Mouse (Mus musculus): ENCODE data around the gene Ushbp1.
"Not testable (repeated sequence)": the region's sequence is repeated elsewhere in the genome, so short reads cannot be mapped to it uniquely, and the experiment has no call there.

Ushbp1 gene

GRCm38 (mm10) chr8:71395629-71396028, at the start of gene Ushbp1:
TSS of gene Ushbp1 (minus strand) at chr8:71395802.
- DNase-seq (ENCODE audit: low spot score): no peak

GRCm38 (mm10) chr8:71445096-71445495, 49.5 kb upstream of the Ushbp1 start:
- DNase-seq (ENCODE audit: low spot score): no peak

- no peak for DNase-seq (ENCODE audit: low spot score)
Measured at GRCm38 (mm10) chr8:71441404-71441803, 45.8 kb upstream of the Ushbp1 start.

GRCm38 (mm10) chr8:71437041-71437440, 41.4 kb upstream of the Ushbp1 start:
- no peak for DNase-seq (ENCODE audit: low spot score)

GRCm38 (mm10) chr8:71432935-71433334, 37.3 kb upstream of the Ushbp1 start:
- not testable (repeated sequence) for DNase-seq (ENCODE audit: low spot score)

- DNase-seq (ENCODE audit: low spot score): no peak
Measured at GRCm38 (mm10) chr8:71422121-71422520, 26.5 kb upstream of the Ushbp1 start.

- no peak for DNase-seq (ENCODE audit: low spot score)
Measured at GRCm38 (mm10) chr8:71411535-71412273, 16.1 kb upstream of the Ushbp1 start.

- no peak for DNase-seq (ENCODE audit: low spot score)
Measured at GRCm38 (mm10) chr8:71408231-71408630, 12.6 kb upstream of the Ushbp1 start.

GRCm38 (mm10) chr8:71407441-71407840, 11.8 kb upstream of the Ushbp1 start:
- DNase-seq (ENCODE audit: low spot score): no peak

- no peak for DNase-seq (ENCODE audit: low spot score)
Measured at GRCm38 (mm10) chr8:71406099-71407015, 10.8 kb upstream of the Ushbp1 start.

GRCm38 (mm10) chr8:71405401-71406098, 9.9 kb upstream of the Ushbp1 start, which contains the start of gene Ankle1:
TSS of gene Ankle1 (plus strand) at chr8:71406010.
- DNase-seq (ENCODE audit: low spot score): peak; percentile 84

GRCm38 (mm10) chr8:71404951-71405351, 9.3 kb upstream of the Ushbp1 start:
- DNase-seq (ENCODE audit: low spot score): no peak

GRCm38 (mm10) chr8:71404011-71404410, 8.4 kb upstream of the Ushbp1 start:
- DNase-seq (ENCODE audit: low spot score): no peak

- DNase-seq (ENCODE audit: low spot score): no peak
Measured at GRCm38 (mm10) chr8:71403107-71403885, 7.7 kb upstream of the Ushbp1 start.

- DNase-seq (ENCODE audit: low spot score): no peak
Measured at GRCm38 (mm10) chr8:71402446-71402964, 6.9 kb upstream of the Ushbp1 start.

- no peak for DNase-seq (ENCODE audit: low spot score)
Measured at GRCm38 (mm10) chr8:71401454-71401853, 5.9 kb upstream of the Ushbp1 start.

- no peak for DNase-seq (ENCODE audit: low spot score)
Measured at GRCm38 (mm10) chr8:71400826-71401225, 5.2 kb upstream of the Ushbp1 start.

- DNase-seq (ENCODE audit: low spot score): no peak
Measured at GRCm38 (mm10) chr8:71397701-71398100, 2.1 kb upstream of the Ushbp1 start.

- no peak for DNase-seq (ENCODE audit: low spot score)
Measured at GRCm38 (mm10) chr8:71396639-71397305, 1.2 kb upstream of the Ushbp1 start, which contains the start of gene Babam1. TSS of gene Babam1 (plus strand) at chr8:71396861.

GRCm38 (mm10) chr8:71395071-71395470, 531 bp downstream of the Ushbp1 start:
- DNase-seq (ENCODE audit: low spot score): no peak

GRCm38 (mm10) chr8:71394481-71394880, 1.1 kb downstream of the Ushbp1 start:
- no peak for DNase-seq (ENCODE audit: low spot score)
